Mouse (Mus musculus): ENCODE results near the gene Snrpb2.

The Snrpb2 gene

GRCm38 (mm10) chr2:143081693-143082092 lies 18.9 kb downstream of the Snrpb2 start:
- ChIA-PET POLR2A (no interaction called here), CTCF (no interaction called here)

DNA sequence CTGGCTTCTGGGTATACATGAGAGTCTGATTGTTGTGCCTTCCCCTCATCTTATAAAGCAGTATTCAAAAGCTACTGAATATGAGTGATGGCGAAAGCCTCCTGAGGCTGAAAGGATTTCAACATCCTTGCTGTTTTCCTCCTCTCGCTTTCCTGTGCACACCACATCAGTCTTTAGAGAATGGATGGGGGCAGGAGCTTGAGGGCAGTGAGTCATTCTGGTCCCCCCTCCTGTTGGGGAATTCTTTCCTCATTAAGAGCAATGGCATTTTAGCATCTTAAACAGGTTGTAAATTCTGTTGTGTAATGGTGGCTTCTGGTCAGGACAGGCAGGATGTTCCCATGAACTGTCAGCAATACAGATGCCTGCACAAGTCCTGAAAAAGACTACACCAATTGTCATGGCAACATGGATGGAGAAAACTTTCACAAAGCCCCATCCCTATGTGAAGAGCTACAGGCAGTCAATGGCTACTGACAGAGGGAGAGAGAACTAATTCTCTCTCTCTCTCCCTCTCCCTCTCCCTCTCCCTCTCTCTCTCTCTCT lies 22.1 kb downstream of the Snrpb2 start:
- ChIA-PET POLR2A (no interaction called here), CTCF (interaction anchor here in 1 of 4 experiments (0.7 kb wide), 1 partner anchor 11 kb away, joined by 3 read pairs; no protein-coding TSS in a partner anchor)

DNA sequence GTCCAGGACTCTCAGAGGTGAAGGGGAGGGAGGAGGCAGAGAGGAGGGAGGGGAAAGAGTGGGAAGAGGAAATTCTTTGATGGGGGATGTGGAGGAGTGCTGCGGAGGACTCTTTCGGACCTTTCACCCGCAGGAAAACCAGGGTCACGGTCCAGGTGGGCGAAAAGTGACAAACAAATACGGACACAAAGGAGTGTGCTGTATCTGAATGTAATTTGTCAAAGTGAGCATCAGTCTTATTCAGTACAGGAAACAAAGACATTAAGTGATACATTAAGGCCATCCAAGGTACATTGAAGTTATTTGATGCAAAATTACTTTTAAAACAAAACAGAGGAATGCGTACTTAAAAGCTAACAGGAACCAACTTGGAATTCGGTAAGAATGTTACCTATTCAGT lies 27.0 kb downstream of the Snrpb2 start:
- ChIA-PET POLR2A (interaction anchor here in 3 of 4 experiments (1.0 to 1.7 kb wide), 4 partner anchors 16 to 27 kb away, joined by 3 to 7 read pairs (median 4); partner anchors contain the start of gene Snrpb2 (in 1 of the 3)), CTCF (interaction anchor here in 1 of 4 experiments (1.5 kb wide), 1 partner anchor 123 kb away, joined by 5 read pairs; no protein-coding TSS in a partner anchor)

DNA sequence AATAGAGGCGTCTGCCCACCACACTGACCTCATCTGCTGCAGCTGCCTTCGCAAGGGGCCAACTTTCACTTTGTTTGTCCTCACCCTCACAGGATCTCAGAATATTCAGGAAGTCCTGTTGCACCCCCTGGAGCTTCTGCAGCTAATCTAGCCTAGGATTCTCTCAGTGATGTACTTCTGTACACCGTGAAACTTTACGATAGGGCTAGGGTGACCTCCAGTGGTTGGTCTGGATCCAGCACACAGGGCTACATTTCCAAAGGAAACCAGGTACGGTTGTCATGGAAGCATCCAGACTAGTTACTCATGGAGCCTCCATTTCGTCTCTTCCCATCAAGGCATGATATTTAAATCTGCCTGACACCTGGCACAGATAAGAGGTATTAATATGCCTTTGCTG lies 30.9 kb downstream of the Snrpb2 start:
- ChIA-PET CTCF (interaction anchor here (0.5 to 1.7 kb wide), 10 partner anchors 20 to 236 kb away, joined by 3 to 15 read pairs (median 4); no protein-coding TSS in a partner anchor), POLR2A (interaction anchor here in 3 of 4 experiments (0.9 to 1.5 kb wide), 5 partner anchors 16 to 31 kb away, joined by 3 to 5 read pairs (median 3); partner anchors contain the start of gene Snrpb2 (in 3 of the 3))

- ChIA-PET POLR2A (no interaction called here), CTCF (interaction anchor here in 2 of 4 experiments (0.7 to 1.1 kb wide), 2 partner anchors 235 to 249 kb away, joined by 3 read pairs; no protein-coding TSS in a partner anchor)
Observed at GRCm38 (mm10) chr2:143094761-143095160, 31.9 kb downstream of the Snrpb2 start.

- CTCF ChIA-PET = no interaction called here
- POLR2A ChIA-PET = no interaction called here
Observed at GRCm38 (mm10) chr2:143097170-143097569, 34.3 kb downstream of the Snrpb2 start.

DNA sequence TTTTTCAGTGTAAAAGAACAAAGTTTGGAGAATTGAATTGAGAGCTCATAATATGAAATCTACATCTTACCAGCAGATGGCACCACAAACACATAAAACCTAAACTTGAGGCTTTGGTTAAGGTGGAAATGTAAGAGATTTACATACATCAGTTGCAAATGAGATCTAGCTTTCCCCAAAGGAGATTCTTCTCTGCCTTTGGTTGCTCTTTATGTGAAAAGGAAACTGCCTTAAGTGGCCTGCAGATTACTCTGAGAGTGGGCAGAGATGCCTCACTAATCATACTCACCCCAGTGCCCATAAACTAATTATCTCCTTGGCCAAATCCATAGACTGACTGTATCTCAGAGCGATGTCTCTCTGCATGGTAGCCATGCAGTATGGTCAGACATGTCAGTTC lies 51.0 kb downstream of the Snrpb2 start:
- ChIA-PET CTCF (interaction anchor here (0.6 to 2.0 kb wide), 22 partner anchors 13 to 1025 kb away, joined by 3 to 12 read pairs (median 4); no protein-coding TSS in a partner anchor), POLR2A (interaction anchor here in 2 of 4 experiments (0.6 to 0.7 kb wide), 2 partner anchors 11 to 202 kb away, joined by 3 read pairs; no protein-coding TSS in a partner anchor)

GRCm38 (mm10) chr2:143114716-143115115 lies 51.9 kb downstream of the Snrpb2 start:
- POLR2A ChIA-PET = no interaction called here
- CTCF ChIA-PET = interaction anchor here in 2 of 4 experiments (0.6 to 1.6 kb wide), 3 partner anchors 471 to 1876 kb away, joined by 3 to 6 read pairs (median 3); no protein-coding TSS in a partner anchor

DNA sequence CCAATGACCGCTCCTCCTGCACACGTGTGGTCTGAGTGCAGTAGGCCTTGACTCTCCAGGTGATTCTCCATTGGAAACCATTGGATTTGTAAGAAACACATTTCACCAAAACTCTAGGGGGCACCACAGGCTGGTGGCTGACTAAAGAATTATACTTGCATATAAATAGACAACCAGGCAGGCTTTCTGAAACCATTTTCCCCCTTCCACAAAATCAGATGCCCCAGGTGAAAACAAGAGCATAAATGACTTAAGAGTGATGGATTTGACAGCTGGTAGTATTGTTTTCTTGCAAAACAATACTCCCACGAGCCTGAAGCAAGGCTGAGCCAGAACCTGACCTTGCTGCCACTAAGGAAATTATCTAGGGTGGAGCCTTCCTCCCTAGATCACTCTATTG lies 54.6 kb downstream of the Snrpb2 start:
- POLR2A ChIA-PET = interaction anchor here in 2 of 4 experiments (0.6 to 0.7 kb wide), 3 partner anchors 582 to 748 kb away, joined by 3 to 4 read pairs (median 3); no protein-coding TSS in a partner anchor
- CTCF ChIA-PET = interaction anchor here in 1 of 4 experiments (0.7 kb wide), 1 partner anchor 1213 kb away, joined by 4 read pairs; no protein-coding TSS in a partner anchor

DNA sequence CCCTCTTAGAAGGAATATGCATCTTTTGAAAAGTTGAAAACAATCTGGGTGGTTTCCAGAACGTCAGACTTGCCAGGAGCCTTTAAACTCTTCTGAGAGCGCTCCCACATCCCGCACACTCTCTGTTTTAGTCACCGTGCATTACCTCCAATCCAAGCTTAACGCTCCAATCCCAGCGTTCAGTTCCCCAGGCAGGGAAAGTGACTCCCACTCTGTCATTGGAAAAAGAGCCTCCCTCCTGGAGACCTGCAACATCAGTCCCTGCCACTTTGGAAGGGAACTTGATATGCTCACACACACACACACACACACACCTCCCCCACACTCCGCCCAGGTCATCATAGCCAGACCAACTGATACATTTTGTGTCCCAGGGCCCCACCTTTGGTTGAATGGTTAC lies 55.4 kb downstream of the Snrpb2 start:
- ChIA-PET POLR2A (interaction anchor here in 2 of 4 experiments (0.6 kb wide), 3 partner anchors 25 to 614 kb away, joined by 3 to 4 read pairs (median 3); no protein-coding TSS in a partner anchor), CTCF (interaction anchor here in 1 of 4 experiments (0.7 kb wide), 1 partner anchor 1212 kb away, joined by 4 read pairs; no protein-coding TSS in a partner anchor)
